Mouse (Mus musculus) hematopoietic stem cell, adult 5-6 weeks (primary cell): ENCODE measurements around the gene Tmem100. TPM values are rescaled to one million over a fixed set of nuclear protein-coding genes. Genes with fewer than 3 reads are reported as not detected.

Experiments
- ATAC-seq, 2 experiments: fragments of 125-278 bp in 1 of 2; replicated peaks in 1 of 2; 2 replicates each; pipeline ENCODE4 v1.8.0; 2016 to 2017; ENCODE audit warnings: inconsistent platforms in 2 of 2, mild to moderate bottlenecking in 2 of 2, moderate number of reproducible peaks in 2 of 2, low read depth in 1 of 2, moderate TSS enrichment in 1 of 2; ENCODE audit not compliant: low FRiP score in 2 of 2, poor library complexity in 2 of 2, severe bottlenecking in 2 of 2, insufficient read depth in 1 of 2, low TSS enrichment in 1 of 2
- total RNA-seq: library from RNA; stranded (forward); fragments of 172-1452, 232-1000 nt; gene quantifications from 2 replicates; pipeline ENCODE4 v1.2.3, GENCODE M21; 2017

Gene Tmem100
- total RNA-seq, 1 experiment from 2014 or later: not detected

GRCm38 (mm10) chr11:90038022-90038421 lies 7.9 kb downstream of the Tmem100 start:
- ATAC-seq: no peak

GRCm38 (mm10) chr11:90044459-90044858 lies 14.3 kb downstream of the Tmem100 start:
- no peak for ATAC-seq

- no peak for ATAC-seq
Observed at GRCm38 (mm10) chr11:90046211-90046610, 16.1 kb downstream of the Tmem100 start.

- ATAC-seq: no peak
Observed at GRCm38 (mm10) chr11:90047271-90047670, 17.1 kb downstream of the Tmem100 start.

- ATAC-seq: no peak
Observed at GRCm38 (mm10) chr11:90050016-90050415, 19.9 kb downstream of the Tmem100 start.

- ATAC-seq: no peak
Observed at GRCm38 (mm10) chr11:90052785-90053184, 22.6 kb downstream of the Tmem100 start.

GRCm38 (mm10) chr11:90053820-90054219 lies 23.7 kb downstream of the Tmem100 start:
- ATAC-seq: no peak

- ATAC-seq: no peak
Observed at GRCm38 (mm10) chr11:90054401-90054800, 24.3 kb downstream of the Tmem100 start.

- ATAC-seq: no peak
Observed at GRCm38 (mm10) chr11:90057070-90057469, 26.9 kb downstream of the Tmem100 start.

- no peak for ATAC-seq
Observed at GRCm38 (mm10) chr11:90059241-90059640, 29.1 kb downstream of the Tmem100 start.

- ATAC-seq: no peak
Observed at GRCm38 (mm10) chr11:90062657-90063056, 32.5 kb downstream of the Tmem100 start.

- ATAC-seq: no peak
Observed at GRCm38 (mm10) chr11:90066405-90067250, 36.5 kb downstream of the Tmem100 start.

- ATAC-seq: peak; percentile 96 to 97
Observed at GRCm38 (mm10) chr11:90071747-90072146, 41.6 kb downstream of the Tmem100 start.

GRCm38 (mm10) chr11:90073201-90073600 lies 43.1 kb downstream of the Tmem100 start:
- ATAC-seq: no peak

GRCm38 (mm10) chr11:90076666-90077065 lies 46.5 kb downstream of the Tmem100 start:
- no peak for ATAC-seq

- ATAC-seq: no peak
Observed at GRCm38 (mm10) chr11:90080678-90081267, 50.6 kb downstream of the Tmem100 start.

GRCm38 (mm10) chr11:90081820-90082596 lies 51.9 kb downstream of the Tmem100 start:
- no peak for ATAC-seq

- no peak for ATAC-seq
Observed at GRCm38 (mm10) chr11:90083042-90083441, 52.9 kb downstream of the Tmem100 start.
